Mouse (Mus musculus): ENCODE measurements around the gene Gm9844.

DNA sequence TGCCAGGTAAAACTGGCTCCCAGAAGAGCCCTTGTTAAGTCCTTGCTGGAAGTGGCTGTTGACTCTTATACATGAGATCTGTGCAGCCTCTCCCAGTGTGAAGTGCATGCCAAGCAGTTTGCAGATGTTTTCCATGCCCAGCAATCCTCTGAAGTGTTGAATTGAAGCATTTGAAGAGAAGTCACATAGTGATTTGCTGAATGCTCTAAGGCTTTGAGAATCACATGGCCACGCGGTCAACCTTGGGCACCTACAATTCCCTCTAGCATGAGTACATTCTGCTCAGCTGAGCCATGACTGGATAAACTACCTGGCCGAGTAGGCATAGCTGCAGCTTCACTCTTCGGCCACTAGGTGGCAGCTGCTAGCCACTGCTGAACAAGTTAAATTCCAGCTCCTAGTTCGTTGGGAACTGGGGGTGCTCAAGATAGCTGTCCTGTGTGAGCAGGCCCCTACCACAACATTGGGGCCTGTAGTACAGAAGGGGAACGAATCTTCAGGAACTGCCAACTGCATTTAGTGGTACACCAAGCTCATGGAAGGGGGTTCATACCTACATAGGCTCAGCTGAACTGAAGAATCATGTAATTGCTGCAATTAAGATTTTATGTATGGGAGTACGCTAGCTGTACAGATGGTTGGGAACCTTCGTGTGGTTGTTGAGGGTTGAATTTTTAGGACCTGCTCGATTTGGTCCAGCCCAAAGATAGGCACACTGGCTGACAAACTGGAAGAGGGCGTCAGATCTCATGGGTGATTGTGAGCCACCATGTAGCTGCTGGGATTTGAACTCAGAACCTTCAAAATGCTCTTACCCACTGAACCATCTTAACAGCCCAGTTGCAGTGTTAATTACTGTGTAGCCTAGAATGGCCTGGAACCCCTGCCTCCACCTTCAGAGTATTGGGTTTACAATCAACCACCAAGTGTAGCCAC is 28.5 kb downstream of the Gm9844 start:
- TF ChIP-seq HCFC1 (IDR thresholded peaks at IDR 0.05; ENCODE audit: low read depth, low read length) (no peak), GATA1 (IDR thresholded peaks at IDR 0.05; ENCODE audit: low read depth, low read length) (no peak), CTCF (IDR thresholded peaks at IDR 0.05 in 2 of 3, conservative IDR thresholded peaks at IDR 0.05 in 1 of 3; ENCODE audit: control insufficient read depth in 1 of 3, insufficient read depth in 1 of 3, low read depth in 2 of 3, low read length in 3 of 3, poor library complexity in 1 of 3, severe bottlenecking in 1 of 3) (peak in 2 of 3 experiments; percentile 88 to 99; a peak in 4 of 6 replicates), EP300 (IDR thresholded peaks at IDR 0.05; ENCODE audit: low read depth in 1 of 2, low read length in 2 of 2) (no peak), TBP (IDR thresholded peaks at IDR 0.05; ENCODE audit: low read depth, low read length) (no peak; the same call in 1 of the 2 replicates)
